Mouse (Mus musculus): Measurements from ENCODE around the gene Dnah8. TPM values are rescaled to one million over a fixed set of nuclear protein-coding genes. Genes with fewer than 3 reads are reported as not detected.

Dnah8 gene
- polyA plus RNA-seq, 1 experiment from 2014 or later = 0.98 TPM

DNA sequence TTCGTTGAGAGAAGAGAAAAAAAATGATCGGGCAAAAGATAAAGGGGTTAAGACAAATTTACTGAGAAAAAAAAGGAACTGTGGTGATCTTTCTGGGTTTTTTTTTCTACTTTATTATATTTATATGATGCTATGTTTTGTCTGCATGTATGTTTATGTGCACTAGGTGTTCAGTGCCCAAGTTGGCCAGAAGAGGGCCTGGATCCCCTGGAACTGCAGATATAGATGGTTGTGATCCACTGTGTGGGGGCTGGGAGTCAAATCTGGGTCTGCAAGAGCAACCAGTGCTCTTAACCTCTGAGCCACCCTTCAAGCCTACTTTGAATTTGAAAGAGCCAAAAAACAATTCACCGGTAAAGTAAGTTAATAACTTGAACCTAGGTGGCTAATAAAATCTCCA is 256.2 kb downstream of the Dnah8 start:
- 0 out of 2 replicates have a peak, but pooled peaks cover 4% of the 10 kb centered on the region for H3K27me3 ChIP-seq
- H3K9ac ChIP-seq = no peak overlapping the region
- ATAC-seq (ENCODE audit: low FRiP score) = no peak
- peaks cover 16% of the 10 kb centered on the region; the same call in 1 of the 2 replicates for H3K4me1 ChIP-seq
- 78% methylated on average over 3 of the region's 3 CpGs for WGBS
- H3K27ac ChIP-seq = no peak overlapping the region
- H3K9me3 ChIP-seq = no peaks in the 10 kb centered on the region
- H3K4me2 ChIP-seq = no peak overlapping the region
- no peaks in the 10 kb centered on the region for H3K36me3 ChIP-seq (replicated peaks)
- H3K4me3 ChIP-seq (replicated peaks) = no peak overlapping the region

DNA sequence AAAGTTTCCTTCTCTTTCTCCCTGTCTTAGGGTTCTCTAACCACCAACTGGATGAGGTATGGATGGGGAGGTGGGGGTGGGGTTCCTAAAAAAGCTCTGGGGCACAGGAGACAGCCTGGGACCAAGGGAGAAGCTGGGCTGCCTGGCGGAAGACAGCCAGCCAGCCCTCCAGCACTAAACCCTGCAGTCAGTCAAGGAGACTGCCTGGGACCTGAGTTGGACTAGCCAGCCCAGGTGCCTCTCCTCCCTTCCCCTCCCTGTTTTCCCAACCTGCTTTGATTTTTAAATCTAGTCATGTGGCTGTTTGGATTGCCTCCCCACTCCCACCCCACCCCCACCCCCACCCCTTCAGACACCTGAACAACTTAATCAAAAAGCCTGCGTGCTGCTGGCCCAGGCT is 256.8 kb downstream of the Dnah8 start:
- Histone ChIP-seq H3K9ac (no peak overlapping the region), H3K4me1 (peaks cover 16% of the 10 kb centered on the region; the same call in 1 of the 2 replicates), H3K27me3 (0 out of 2 replicates have a peak, but pooled peaks cover 4% of the 10 kb centered on the region), H3K4me2 (no peak overlapping the region), H3K27ac (no peak overlapping the region), H3K36me3 (replicated peaks) (no peaks in the 10 kb centered on the region; the same call in 1 of the 2 replicates), H3K9me3 (no peaks in the 10 kb centered on the region), H3K4me3 (replicated peaks) (no peak overlapping the region)
- ATAC-seq (ENCODE audit: low FRiP score) = no peak
- WGBS = 68% methylated on average over 2 of the region's 2 CpGs

DNA sequence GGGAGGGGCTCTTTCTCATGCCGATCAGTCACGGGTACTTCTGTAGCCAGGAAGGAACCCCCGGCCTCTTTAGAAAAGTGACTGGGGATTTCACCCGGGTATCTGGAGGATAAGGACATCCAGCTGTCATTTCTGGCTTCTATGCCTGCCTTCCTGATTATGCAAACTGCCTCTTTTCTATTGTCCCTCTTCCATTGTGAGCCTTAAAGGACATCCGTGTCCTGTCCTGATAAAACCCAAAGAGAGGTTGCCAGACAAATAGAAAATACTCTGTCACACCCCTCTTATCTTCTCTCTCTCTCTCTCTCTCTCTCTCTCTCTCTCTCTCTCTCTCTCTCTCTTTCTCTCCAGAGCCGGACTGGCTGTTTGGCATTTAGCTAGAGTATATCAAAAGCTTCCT is 258.1 kb downstream of the Dnah8 start:
- H3K27ac ChIP-seq = no peak overlapping the region
- H3K4me2 ChIP-seq = peak overlapping the region; percentile 31
- H3K9ac ChIP-seq = no peak overlapping the region

DNA sequence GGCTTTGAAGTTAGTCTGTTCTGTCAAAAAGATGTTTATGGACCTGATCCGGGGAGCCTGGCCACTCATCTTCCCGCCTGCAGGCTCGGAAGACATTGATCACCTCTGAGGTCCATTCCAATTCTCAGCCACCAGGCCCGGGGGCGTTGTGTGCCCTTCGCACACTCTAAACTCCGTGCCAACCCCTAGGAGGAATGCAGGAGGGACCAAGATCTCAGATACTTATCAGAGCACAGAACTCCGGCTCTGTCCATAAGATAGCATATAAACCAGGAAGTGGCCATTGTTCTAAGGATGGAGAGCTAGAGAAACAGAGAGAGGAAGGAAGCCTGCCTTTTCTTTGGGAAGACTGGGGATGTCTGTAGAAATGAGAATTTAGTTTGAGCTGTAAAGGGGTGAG is 259.4 kb downstream of the Dnah8 start:
- WGBS = 85% methylated on average over 8 of the region's 8 CpGs
- 0 out of 2 replicates have a peak, but pooled peaks cover 4% of the 10 kb centered on the region for H3K27me3 ChIP-seq
- peaks cover 16% of the 10 kb centered on the region; the same call in 1 of the 2 replicates for H3K4me1 ChIP-seq
- no peak overlapping the region for H3K9ac ChIP-seq
- no peak overlapping the region for H3K4me2 ChIP-seq
- H3K36me3 ChIP-seq (replicated peaks) = no peaks in the 10 kb centered on the region; the same call in 1 of the 2 replicates
- H3K27ac ChIP-seq = no peak overlapping the region
- no peaks in the 10 kb centered on the region for H3K9me3 ChIP-seq
- ATAC-seq (ENCODE audit: low FRiP score) = no peak
- H3K4me3 ChIP-seq (replicated peaks) = no peak overlapping the region

More for the DNA sequence above, 258.1 kb downstream of the Dnah8 start:
- Histone ChIP-seq H3K36me3 (replicated peaks) (no peaks in the 10 kb centered on the region; the same call in 1 of the 2 replicates), H3K27me3 (0 out of 2 replicates have a peak, but pooled peaks cover 4% of the 10 kb centered on the region), H3K4me1 (peaks cover 16% of the 10 kb centered on the region; the same call in 1 of the 2 replicates), H3K9me3 (no peaks in the 10 kb centered on the region), H3K4me3 (replicated peaks) (no peak overlapping the region)
- 7% methylated on average over 6 of the region's 6 CpGs for WGBS
- no peak for ATAC-seq (ENCODE audit: low FRiP score)

DNA sequence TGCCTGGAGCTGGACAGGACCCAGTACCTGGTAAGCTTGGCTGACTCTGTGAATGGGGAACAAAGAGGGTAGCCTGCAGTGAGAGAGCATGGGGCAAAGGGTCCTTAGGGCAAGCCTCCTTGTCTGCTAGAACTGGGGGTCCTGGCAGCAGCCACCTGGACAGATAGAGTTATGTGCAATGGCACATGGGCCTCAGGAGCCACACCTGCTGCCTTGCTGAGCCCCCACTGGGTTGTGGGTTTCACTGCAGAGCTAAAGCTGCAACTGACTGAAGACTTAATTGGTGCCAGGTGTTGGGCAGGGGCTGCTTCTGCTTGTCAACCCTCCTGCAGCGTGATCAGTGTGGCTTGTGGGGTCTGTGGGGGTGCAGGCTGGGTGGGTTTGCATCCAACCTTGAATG is 267.9 kb downstream of the Dnah8 start:
- Histone ChIP-seq H3K9ac (no peak overlapping the region), H3K36me3 (replicated peaks) (no peaks in the 10 kb centered on the region), H3K27me3 (no peaks in the 10 kb centered on the region), H3K9me3 (no peaks in the 10 kb centered on the region), H3K4me3 (replicated peaks) (no peak overlapping the region), H3K27ac (no peak overlapping the region), H3K4me1 (no peaks in the 10 kb centered on the region), H3K4me2 (no peak overlapping the region)
- ATAC-seq (ENCODE audit: low FRiP score) = no peak
- WGBS = 59% methylated on average over 1 of the region's 1 CpGs

DNA sequence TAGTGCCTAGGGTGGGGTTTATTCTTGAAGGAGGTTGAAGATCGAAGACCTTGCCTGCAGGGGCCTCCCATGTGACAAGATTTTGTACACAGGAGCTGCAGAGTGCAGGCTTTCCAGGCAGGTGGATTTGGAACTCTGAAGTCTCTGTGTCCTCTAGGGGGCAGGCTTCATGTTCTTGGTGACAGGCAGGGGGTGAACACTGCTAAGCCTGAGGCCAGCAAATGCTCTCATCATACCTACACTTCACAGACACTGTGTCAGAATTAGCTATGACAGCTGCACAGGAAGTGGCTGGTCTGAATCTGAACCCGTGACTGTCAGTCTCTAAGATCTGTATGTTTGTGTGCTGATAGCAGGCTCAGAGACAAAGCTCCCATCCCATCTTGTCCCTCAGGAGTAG is 268.6 kb downstream of the Dnah8 start:
- Histone ChIP-seq H3K27ac (no peak overlapping the region), H3K4me2 (no peak overlapping the region), H3K4me3 (replicated peaks) (no peak overlapping the region), H3K36me3 (replicated peaks) (no peaks in the 10 kb centered on the region), H3K4me1 (no peaks in the 10 kb centered on the region), H3K9me3 (no peaks in the 10 kb centered on the region), H3K9ac (no peak overlapping the region), H3K27me3 (no peaks in the 10 kb centered on the region)
- WGBS = 50% methylated on average over 2 of the region's 2 CpGs
- no peak for ATAC-seq (ENCODE audit: low FRiP score)

DNA sequence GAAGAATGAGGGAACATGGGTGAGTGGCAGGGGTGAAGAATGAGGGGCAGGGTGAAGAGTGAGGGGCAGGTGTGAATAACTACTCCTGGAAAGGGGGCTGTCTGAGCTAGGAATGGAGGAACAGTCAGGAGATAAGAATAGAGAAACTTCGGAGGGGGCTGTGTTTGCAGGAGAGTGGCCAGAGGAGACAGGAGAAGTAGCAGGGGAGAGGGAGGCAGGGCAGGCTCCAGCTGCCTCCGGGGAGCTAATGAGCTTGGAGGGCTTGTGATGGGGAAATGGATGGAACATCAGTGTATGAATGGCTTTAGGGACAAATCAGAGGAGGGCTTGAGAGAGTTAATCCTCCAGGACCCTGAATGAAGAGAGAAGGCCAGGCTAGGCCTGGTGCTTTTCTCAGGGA is 272.9 kb downstream of the Dnah8 start:
- no peak overlapping the region for H3K9ac ChIP-seq
- peaks cover 11% of the 10 kb centered on the region for H3K4me1 ChIP-seq
- H3K36me3 ChIP-seq (replicated peaks) = no peaks in the 10 kb centered on the region
- H3K27me3 ChIP-seq = peaks cover 27% of the 10 kb centered on the region
- no peak overlapping the region for H3K4me2 ChIP-seq
- H3K4me3 ChIP-seq (replicated peaks) = no peak overlapping the region
- no peak for ATAC-seq (ENCODE audit: low FRiP score)
- no peaks in the 10 kb centered on the region for H3K9me3 ChIP-seq
- no peak overlapping the region for H3K27ac ChIP-seq
- 13% methylated on average over 2 of the region's 2 CpGs for WGBS

DNA sequence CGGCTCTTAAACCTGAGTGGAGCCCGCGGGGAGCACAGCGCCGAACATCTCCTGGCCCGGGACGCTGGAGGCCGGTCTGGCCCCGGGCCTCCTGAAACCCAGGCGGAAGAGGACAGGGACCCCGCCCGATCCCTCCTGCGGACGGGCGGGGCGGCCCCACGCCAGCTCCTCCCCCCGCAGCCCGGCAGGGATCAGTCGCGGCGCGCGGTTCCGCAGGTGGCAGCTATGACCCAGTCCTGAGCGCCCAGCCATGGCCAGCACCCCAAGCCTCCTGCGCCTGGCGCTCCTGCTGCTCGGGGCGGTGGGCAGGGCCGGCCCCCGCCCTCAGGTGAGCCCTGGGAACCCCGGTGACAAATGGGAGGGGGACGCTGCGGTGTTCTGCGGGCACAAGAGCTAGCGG is 277.5 kb downstream of the Dnah8 start, which contains the start of gene Glp1r:
TSS of gene Glp1r (plus strand) at position 191 of the 400 bp plus-strand sequence.
- peak within 1 kb of the TSS; percentile 59 for H3K9ac ChIP-seq
- peaks cover 54% of the 10 kb centered on the region for H3K27me3 ChIP-seq
- peak within 1 kb of the TSS; percentile 98 for H3K4me2 ChIP-seq
- under 1% methylated on average over 33 of the region's 37 CpGs for WGBS
- H3K9me3 ChIP-seq = no peaks in the 10 kb centered on the region
- H3K4me1 ChIP-seq = peaks cover 11% of the 10 kb centered on the region
- H3K27ac ChIP-seq = no peak within 1 kb of the TSS
- no peaks in the 10 kb centered on the region for H3K36me3 ChIP-seq (replicated peaks)
- peak within 1 kb of the TSS; percentile 50 for H3K4me3 ChIP-seq (replicated peaks)
- ATAC-seq (ENCODE audit: low FRiP score) = no peak

DNA sequence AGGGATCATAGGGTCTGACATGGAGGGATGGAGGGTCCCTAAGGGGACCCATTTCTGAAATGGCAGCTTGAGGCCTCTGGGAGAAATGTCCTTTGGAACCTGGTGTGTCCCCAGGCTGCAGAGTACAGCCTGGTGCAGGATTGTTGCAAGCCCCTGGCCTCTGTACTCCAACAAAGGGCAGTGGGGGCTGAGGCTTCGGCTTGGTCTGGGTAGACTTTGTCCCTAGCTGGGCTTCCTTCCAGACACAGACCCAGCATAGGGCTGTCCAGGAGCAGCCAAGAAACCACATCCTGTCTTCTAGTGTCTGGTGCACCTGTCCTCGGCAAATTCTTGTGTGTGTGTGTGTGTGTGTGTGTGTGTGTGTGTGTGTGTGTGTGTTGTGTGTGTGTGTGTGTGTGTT is 279.9 kb downstream of the Dnah8 start:
- Histone ChIP-seq H3K4me2 (no peak overlapping the region), H3K4me1 (peaks cover 11% of the 10 kb centered on the region), H3K4me3 (replicated peaks) (no peak overlapping the region), H3K27ac (no peak overlapping the region), H3K9me3 (no peaks in the 10 kb centered on the region), H3K9ac (no peak overlapping the region), H3K27me3 (peaks cover 54% of the 10 kb centered on the region), H3K36me3 (replicated peaks) (no peaks in the 10 kb centered on the region)
- ATAC-seq (ENCODE audit: low FRiP score) = no peak
- WGBS = 65% methylated on average over 2 of the region's 2 CpGs

DNA sequence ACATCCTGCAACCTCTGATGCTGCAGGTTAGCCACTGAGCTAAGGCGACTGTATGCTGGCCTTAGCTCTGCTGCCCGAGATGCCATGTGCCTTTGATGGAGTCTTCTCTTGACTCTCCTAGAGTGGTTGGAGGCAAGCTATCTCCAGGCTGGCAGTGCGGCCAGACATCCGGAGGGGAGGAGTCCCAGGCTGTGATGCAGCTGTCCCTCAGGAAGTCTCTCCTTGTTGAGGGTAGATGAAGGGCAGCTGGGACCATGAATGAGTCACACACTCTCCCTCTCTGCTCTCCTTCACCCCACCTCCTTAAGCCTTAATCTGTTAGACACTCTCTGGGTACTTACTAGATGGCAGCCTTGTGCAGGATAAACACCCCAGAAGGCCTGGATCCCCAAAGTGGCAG is 283.4 kb downstream of the Dnah8 start:
- Histone ChIP-seq H3K4me3 (replicated peaks) (no peak overlapping the region), H3K36me3 (replicated peaks) (no peaks in the 10 kb centered on the region), H3K9me3 (no peaks in the 10 kb centered on the region), H3K4me1 (no peaks in the 10 kb centered on the region), H3K27ac (no peak overlapping the region), H3K27me3 (peaks cover 22% of the 10 kb centered on the region), H3K4me2 (no peak overlapping the region), H3K9ac (no peak overlapping the region)
- WGBS = 68% methylated on average over 4 of the region's 4 CpGs
- ATAC-seq (ENCODE audit: low FRiP score) = no peak

DNA sequence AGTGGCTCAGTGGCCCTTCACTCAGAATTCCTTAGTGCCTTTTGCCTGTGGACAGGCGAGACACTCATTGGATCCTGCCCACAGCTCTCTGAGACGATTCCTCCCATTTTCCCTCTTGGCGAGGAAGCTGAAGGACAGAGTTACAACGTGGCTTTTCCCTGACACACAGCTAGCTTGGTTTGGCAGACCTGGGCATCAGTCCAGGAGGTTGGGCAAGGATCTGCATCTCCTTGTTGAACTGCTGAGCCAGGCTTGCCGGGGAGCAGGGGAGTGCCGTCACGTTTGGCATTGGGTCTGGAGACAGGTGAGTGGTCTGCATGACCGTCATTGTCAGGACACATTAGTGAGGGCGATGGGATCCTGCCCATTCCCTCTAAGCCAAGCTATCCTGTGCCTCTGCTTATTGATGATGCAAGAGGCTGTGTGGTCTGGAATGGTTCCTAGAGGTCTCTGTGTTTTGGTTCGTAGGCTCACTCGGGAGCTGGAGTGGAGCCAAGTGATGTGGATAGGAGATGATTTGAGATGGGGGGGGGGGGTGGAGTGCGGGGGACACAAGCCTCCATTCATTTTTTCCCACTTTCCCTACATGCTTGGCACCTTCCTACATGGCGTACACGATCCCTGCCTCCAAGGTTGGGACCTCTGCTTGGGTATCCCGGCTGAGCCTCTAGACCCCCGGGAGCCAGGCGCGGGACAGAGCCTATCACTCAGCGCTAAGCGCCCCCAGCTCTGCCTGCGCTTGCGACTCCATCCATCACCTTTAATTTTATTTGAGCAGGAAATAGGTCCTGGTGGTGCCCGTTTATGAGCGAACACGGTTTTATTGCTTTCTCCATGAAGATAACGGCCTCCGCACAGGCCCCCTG is 286.9 kb downstream of the Dnah8 start:
- no peak overlapping the region for H3K9ac ChIP-seq
- H3K4me1 ChIP-seq = no peaks in the 10 kb centered on the region
- WGBS = 86% methylated on average over 27 of the region's 27 CpGs
- H3K27me3 ChIP-seq = no peaks in the 10 kb centered on the region
- no peaks in the 10 kb centered on the region for H3K9me3 ChIP-seq
- no peak for ATAC-seq (ENCODE audit: low FRiP score)
- no peak overlapping the region for H3K4me2 ChIP-seq
- no peak overlapping the region for H3K27ac ChIP-seq
- H3K36me3 ChIP-seq (replicated peaks) = no peaks in the 10 kb centered on the region
- H3K4me3 ChIP-seq (replicated peaks) = no peak overlapping the region

DNA sequence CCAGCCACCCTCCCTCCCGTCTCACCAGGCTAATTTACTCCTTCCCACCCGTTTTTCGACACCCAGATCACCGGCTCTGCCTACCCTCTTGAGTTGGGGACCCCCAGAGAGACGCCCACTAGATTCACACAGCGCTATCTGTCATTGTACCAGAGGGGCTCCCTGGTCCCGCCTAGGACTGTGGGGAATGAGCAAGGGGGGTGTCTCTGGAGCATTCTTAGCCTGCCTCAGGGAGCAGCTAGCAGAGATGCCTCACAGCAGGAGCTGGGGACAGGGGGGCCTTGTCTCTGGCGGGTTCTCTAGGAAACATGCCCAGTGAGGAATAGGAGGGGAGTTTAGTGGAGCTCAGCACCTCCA is 287.6 kb downstream of the Dnah8 start:
- ATAC-seq (ENCODE audit: low FRiP score) = no peak
- H3K9me3 ChIP-seq = no peaks in the 10 kb centered on the region
- H3K27ac ChIP-seq = no peak overlapping the region
- H3K4me2 ChIP-seq = no peak overlapping the region
- H3K4me3 ChIP-seq (replicated peaks) = no peak overlapping the region
- H3K36me3 ChIP-seq (replicated peaks) = no peaks in the 10 kb centered on the region
- 58% methylated on average over 8 of the region's 8 CpGs for WGBS
- H3K4me1 ChIP-seq = no peaks in the 10 kb centered on the region
- H3K9ac ChIP-seq = no peak overlapping the region
- H3K27me3 ChIP-seq = no peaks in the 10 kb centered on the region

DNA sequence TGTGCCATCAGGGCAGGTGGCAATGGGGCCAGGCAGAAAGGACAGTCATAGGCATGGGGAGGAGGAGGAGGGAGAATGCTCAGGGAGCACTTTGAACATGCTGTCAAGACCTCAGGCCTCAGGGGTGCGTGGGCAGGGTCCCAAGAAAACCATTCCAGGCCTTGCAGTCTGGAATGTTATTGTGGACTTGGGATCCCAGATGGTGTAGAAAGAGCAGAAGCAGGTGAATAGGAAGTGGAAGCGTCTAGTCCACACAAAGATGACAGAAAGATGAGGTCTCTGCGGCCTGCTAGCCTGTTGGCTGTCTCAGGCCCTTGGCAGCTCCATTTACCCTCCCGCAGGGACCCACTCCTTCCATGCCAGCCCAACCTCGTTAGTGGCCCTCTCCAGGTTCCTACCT is 288.4 kb downstream of the Dnah8 start:
- Histone ChIP-seq H3K4me3 (replicated peaks) (no peak overlapping the region), H3K4me1 (no peaks in the 10 kb centered on the region)

More for the DNA sequence above, 288.4 kb downstream of the Dnah8 start:
- H3K9me3 ChIP-seq = no peaks in the 10 kb centered on the region
- H3K27me3 ChIP-seq = no peaks in the 10 kb centered on the region
- H3K9ac ChIP-seq = no peak overlapping the region
- no peak for ATAC-seq (ENCODE audit: low FRiP score)
- no peak overlapping the region for H3K4me2 ChIP-seq
- no peaks in the 10 kb centered on the region for H3K36me3 ChIP-seq (replicated peaks)
- H3K27ac ChIP-seq = no peak overlapping the region
- 74% methylated on average over 5 of the region's 5 CpGs for WGBS

All from forebrain, embryonic 12.5 days (tissue).